Mouse (Mus musculus) urinary bladder, postnatal 4 days (tissue): ENCODE data around the gene Phospho1.
A peak's percentile ranks its signal among the peaks of the same experiment; 100 is the strongest.

Source experiments
- DNase-seq, 2 experiments: peaks; one replicate each; pipeline ENCODE4 v3.0.0; 2021 to 2022; ENCODE audit warnings: low spot score in 2 of 2

The Phospho1 gene

DNA sequence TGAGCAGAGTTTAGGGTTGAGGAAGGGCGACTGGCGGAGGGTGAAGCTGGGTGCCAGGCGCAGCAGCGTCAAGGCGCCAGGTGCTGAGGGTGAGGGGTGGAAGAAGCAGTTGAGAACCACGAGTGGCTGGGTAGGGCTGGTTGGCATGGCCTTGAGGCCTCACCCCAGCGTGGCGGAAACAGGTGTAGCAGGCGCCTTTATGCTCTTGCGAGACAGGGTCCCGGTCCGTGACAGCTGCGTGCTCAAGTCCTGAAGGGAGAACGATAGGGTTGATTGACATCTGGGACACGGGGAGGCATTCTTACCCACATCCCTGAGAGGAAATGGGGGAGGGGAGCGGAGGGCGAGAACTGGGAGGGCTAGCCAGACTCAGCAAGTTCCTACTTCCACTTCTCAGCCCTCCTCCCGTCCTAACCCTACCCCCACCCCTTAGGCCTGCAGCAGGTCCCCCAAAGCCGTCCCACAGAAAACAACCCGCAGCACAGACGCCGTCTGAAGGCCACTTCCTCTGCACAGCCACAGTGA lies 9.9 kb downstream of the Phospho1 start:
- no peak for DNase-seq

- no peak for DNase-seq
These were observed 10.7 kb downstream of the Phospho1 start for GRCm38 (mm10) chr11:95834742-95835710.

DNA sequence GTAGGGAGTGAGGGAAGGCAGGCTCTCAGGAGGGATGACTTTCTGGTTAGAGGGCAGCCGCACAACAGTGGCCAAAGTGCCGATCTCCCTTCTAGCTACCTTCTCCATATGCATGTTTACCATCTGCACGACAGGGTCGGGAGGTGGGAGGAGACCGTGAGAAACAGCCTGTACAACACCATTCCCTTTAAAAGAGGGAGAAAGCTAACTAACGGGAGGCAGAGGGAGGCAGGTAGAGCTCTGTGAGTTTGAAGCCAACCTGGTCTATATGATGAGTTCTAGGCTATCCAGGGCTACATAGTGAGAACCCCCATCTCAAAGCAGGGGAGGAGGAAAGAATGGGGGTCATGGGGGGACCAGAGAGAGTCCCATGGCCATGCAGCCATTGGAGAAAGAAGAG lies 11.5 kb downstream of the Phospho1 start:
- no peak for DNase-seq

DNA sequence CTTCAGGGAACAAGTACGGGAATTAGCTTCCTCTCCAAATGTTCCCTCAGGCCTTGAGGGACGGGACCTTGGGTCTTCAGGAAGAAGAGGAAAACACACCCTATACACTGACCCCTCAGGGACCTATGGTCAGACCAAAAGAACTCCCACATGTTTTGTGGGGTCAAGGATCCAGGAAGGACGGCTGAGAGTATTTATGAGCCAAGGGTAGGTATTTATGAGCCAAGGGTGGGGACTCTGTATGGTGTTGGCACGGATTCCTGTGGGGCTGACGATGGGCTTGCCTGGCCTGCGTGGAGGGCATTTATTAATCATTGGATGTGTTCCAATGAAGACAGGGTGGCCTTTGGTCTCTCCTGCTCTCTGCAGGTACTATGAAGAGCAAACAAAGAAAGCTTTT lies 12.1 kb downstream of the Phospho1 start:
- DNase-seq = no peak

DNA sequence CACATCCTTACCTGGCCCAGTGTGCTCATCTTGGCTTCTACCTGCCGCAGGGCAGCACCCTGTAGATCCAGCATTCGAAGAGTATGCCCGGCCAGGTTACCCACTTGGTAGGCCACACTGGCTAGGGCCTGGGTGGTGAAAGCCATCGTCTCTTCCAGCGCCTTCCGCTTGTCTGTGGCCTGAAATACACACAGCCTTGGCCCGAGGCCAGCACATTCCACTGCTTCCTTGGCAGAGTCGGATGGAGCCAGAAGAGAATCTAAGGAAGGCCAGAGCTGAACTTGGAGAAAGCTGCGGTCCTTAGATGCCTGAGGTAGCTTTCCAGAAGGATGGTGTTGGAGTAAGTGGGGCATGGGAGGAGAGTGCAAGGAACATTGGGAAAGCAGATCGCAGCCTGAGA lies 12.8 kb downstream of the Phospho1 start, which contains the start of gene Gngt2:
TSS of gene Gngt2 (plus strand) at position 158 of the 400 bp plus-strand sequence.
- DNase-seq = peak; percentile 74 to 85

- DNase-seq = no peak
These were observed 14.3 kb downstream of the Phospho1 start for GRCm38 (mm10) chr11:95838598-95838997.

DNA sequence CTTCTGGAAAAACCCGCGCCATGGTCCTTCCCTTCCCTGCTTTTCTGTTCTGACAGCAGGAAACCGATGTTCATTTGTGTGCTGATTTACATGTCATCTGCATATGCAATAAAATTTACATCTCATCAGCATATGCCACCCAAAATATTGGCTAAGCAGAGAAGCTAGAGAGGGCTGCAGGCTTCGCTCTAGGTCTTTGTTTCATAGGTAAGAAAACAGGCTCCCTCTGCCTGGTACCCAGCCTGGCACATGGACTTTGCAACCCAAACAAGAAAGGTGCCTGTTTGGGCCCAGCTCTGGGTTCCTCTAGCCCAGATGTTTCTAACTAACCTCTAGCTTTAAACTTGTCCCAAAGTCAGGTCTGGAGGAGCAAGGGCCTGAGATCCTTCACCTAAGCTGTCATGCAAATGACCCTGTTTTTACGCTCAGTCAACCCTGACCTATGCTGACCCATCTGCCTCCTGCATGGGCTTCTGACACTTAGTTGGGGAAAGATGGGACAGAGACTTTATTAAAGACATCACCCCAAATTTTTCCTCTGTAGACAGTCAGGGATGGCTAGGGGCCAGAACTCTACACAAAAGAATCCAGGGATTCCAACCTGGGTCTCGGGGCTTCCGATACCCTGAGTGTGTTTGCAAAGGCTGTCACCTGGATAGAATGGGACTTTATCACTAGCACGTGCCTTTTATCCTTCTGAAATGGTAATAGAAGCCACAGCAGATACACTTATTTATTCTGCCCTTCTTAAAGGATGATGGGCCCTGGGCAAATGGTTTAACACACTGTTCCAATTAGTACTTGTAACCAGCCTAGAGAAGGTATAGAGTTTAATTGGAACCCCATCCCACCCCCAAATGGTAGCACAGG lies 14.9 kb downstream of the Phospho1 start:
- no peak for DNase-seq

DNA sequence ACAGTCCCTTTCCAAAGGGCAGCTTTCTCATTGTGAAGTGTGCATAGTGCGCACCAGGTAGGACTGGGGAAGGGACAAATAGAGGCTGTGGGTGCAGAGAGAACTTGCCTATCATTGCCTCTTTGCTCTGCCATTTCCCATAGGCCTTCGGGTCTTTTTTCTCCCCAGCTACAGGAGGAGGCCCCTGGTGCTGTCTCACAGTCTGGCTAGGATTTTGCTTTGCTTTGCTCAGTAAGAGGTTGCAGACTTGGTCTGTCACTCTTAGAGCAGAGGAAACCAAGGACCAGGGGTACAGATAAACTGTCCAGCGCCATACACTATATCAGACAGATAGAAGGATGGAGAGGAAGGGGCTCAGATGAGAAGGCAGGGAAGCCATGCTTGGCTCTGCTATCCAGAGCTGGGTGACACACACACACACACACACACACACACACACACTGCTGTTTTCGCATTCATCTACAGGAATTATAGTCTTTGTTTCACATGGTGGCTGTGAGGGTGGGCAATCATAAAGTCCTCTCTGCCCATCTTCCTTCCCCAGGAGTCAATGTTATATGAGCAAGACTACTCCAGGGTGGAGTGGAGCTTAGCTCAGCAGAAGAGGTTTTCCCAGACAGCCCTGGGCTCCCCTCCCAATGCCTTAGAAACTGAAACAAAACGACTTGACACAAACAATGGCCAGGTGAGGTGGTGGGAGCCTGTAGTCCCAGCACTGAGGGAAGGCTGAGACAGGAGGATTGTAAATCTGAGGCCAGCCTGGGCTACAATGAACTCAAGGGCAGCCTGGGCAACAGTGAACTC lies 16.6 kb downstream of the Phospho1 start:
- DNase-seq = no peak

- no peak for DNase-seq
These were observed 17.2 kb downstream of the Phospho1 start for GRCm38 (mm10) chr11:95841498-95841830.

DNA sequence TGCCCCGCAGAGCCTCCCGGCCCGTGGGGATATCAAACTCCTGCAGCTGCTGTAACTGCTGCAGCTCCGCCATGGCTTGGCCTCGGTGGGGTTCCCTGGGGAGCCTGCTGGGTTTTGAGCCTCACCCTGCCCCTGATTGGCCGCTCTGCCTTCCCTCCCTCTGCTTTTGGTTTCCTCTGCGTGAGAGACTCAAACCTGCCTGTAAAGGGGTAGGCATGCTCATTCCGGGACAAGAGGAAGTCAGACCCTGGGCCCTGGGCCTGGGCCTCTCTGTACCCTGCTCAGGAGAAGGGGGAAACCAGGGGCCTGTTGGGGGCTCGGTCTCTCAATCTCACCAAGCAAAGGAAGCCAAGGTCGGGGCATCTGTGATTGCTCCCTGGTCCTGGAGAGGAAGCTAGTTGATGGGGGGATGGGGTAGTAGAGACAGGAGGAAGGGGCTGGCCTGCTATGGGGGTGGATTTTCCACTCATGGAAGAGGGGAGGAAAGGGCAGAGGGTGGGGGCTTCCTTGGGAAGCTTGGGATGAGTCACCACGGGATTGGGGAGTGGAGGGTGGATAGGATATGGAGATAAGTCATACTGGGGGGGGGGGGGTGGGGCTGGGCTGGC lies 17.9 kb downstream of the Phospho1 start, which contains the start of gene Abi3:
TSS of gene Abi3 (minus strand) at position 403 of the 608 bp plus-strand sequence.
- DNase-seq = no peak

GRCm38 (mm10) chr11:95842953-95843352 lies 18.7 kb downstream of the Phospho1 start:
- no peak for DNase-seq

DNA sequence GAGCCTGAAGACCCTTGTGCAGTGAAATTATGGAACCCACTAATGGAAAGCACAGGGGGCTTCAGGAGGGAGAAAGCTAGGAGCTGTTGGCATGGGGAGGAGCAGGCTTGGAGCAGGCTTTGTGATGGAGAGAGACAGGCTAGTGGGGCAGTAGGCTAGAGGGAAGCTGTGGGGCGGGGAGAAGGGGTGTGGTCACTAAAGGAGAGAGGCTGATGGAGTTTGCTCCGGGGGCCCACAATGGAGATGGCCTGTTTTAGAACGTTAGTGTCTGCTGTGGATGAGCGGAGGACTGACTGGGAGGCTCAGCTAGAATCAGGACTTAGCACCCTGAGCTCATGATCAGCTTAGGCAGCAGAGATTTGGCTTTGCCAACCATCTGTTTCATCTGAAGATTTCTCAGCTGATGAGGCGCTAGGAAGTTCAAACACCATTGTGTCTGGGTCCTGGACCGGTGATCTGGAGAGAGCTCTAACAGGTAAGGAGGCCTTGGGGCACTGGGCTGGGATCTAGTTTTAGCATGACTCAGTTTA lies 19.2 kb downstream of the Phospho1 start:
- DNase-seq = no peak

DNA sequence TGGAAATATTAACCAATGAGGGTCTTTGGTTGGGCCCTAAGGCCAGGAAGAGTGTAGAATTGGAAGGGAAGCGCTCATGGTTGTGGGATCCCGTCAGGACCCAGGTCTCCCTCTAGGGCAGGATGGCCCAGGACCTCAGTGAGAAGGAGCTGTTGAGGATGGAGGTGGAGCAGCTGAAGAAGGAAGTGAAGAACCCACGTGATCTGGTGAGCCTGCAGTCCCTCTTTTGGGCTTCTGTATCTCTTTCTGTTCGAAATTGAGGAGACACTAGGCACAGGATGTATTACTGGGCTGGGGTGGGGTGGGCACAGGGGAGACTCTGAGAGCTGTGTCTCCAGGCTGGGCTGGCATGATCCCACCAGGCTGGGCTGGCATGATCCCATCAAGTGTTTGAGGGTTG lies 20.6 kb downstream of the Phospho1 start:
- DNase-seq = no peak

GRCm38 (mm10) chr11:95850898-95851297 lies 26.6 kb downstream of the Phospho1 start:
- DNase-seq = no peak

DNA sequence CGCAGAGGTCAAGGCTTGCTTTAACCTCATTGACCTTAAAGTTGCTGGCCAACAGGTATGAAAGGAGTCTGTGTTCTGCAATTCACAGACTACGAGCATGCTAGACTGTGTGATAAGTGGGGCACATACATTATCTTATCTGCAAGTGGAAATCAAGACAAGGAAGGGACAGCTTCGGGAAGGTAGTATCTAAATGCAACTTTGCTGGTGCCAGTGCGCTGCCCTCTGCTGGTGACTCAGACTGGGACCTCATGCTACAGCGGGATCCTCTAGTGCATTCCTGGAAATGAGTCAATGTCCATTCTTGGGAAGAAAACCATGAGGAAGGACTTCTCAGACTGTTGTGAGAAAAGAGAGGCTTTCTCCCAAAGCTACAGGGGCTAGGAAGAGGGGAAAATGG lies 29.4 kb downstream of the Phospho1 start:
- no peak for DNase-seq

DNA sequence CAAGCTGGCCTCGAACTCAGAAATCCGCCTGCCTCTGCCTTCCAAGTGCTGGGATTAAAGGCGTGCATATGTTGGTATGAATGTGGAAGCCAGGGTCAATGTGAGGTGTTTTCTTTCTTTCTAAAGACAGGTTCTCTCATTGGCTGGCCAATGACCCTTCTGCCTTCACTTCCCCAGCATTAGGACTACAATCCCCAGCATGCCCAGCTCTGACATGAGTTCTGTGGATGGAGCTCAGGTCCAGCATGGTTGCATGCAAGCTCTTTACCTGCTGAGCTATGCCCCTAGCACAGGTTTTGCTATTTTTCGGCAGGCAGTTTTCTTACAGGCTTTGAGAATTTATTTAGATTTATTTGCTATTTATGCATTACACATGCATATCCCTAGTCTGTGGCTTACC lies 33.0 kb downstream of the Phospho1 start:
- DNase-seq = no peak

DNA sequence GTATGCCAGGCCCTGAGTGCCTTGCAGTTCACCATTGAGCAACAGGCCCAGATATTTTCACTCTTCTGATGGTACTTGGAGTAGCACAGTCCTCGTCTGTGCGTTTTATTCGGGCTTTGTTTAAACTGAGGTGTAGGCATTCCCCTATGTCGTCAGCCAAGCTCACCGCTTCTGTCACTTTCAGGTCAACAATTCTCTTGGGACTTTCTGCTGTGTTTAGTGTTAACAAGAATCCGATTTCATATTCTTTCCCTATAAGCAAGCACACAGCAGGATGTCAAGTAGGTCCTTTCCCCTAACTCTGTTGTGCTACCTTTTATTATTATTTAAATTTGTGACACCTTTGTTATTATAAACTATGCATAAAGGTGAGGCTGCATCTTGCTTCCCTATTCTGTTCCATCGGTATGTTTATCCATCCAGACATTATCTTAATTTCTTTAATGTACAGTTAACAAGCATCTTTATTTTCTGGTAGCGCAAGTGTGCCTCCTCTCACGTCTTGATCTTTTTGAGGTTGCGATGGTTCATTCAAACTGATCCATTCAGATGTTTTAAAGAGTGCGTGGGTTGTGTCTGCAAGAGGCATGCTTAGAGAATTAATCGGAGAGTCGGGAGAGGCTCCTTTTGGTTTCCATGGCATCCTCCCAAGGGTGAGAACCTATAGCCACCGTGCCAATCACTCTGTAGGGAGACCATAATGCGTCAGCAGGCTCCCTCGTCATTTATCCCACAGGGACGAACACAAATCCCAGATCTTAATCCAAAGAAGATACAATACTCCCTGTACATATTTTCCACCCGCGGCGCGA lies 33.6 kb downstream of the Phospho1 start:
- DNase-seq = no peak

DNA sequence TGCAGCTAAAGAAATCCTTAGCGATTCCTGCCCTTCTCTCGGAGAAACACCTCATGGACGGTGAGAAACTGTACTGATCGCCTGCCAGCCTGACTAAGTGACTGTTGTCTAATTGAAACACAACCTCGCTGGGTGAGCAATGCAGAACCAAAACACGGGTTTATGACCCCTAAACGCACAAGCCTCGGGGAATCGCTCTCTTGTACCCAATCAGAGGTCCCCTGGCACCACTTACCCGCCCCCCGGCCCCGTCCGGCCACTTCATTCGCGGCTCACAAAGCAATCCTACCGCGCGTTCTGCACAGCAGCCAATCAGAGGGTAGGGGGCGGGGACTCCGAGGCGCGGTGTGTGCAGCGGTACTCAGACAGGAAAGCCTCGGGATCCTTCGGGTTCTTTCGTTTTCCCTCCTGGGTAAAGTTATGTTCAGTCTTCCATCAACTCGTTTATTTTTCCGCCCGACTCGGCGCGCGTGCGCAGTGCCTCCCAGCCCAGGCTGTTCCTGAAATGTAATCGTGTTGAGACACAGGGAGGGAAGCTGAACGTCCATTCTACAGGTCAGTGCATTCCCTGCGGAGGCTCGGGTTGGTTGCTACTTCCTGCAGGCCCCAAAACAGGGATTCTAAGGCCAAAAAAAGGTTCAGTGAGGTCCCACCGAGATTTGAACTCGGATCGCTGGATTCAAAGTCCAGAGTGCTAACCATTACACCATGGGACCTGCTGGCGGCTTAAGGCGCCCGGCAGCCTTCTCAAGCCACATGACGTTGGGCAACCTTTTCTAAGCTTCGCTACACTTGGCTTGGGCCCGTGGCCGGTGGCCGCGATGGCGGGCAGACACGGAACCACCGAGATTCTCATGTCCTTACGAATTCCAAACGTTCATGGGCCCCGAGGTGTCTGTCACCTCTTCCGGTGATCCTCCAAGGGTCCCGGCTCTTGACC lies 34.5 kb downstream of the Phospho1 start:
- peak; percentile 96 for DNase-seq

DNA sequence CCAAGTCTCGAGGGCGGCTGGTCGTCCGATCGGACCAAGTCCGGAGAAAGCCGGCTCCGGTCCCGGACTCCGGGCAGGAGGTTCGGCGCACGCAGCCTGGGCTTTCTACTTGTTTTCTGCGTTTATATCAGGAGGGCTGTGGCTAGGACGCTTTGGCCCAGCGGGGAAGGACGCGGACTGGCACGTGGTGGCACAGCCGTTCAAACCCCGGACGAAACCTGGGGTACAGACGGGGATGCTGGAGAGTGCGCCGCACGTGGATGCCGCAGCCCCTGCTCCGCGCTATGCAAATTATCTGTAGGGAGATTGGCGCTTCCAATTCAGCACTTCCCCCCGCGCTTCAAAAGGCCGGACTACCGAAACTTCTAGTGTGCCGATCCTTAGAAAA lies 35.2 kb downstream of the Phospho1 start:
- no peak for DNase-seq
